Mouse (Mus musculus) megakaryocyte progenitor cell, adult 5-6 weeks (primary cell): ENCODE measurements at regions not wholly inside any gene's neighbourhood (a gene's known extent, or its start where the extent isn't known, plus 50 kb on each side); places are given as distances from the start of the nearest gene placed in this dataset.
A peak's percentile ranks its signal among the peaks of the same experiment; 100 is the strongest.

Experiments used
- ATAC-seq: replicated peaks from 2 replicates; pipeline ENCODE4 v1.8.0; 2016; ENCODE audit warnings: mild to moderate bottlenecking, moderate TSS enrichment, inconsistent platforms; ENCODE audit not compliant: poor library complexity

GRCm38 (mm10) chr3:37979871-37980270, 255.6 kb upstream of the Gm5148 start:
- ATAC-seq = peak; percentile 46; the same call in 1 of the 2 replicates

- peak; percentile 81 for ATAC-seq
Measured at GRCm38 (mm10) chr3:37978481-37978880, 254.2 kb upstream of the Gm5148 start.

- no peak for ATAC-seq
Measured at GRCm38 (mm10) chr3:37977453-37977852, 253.2 kb upstream of the Gm5148 start.

- ATAC-seq = no peak
Measured at GRCm38 (mm10) chr3:37976566-37976965, 252.3 kb upstream of the Gm5148 start.

- ATAC-seq = peak; percentile 21; the same call in 1 of the 2 replicates
Measured at GRCm38 (mm10) chr3:37975194-37975756, 251.0 kb upstream of the Gm5148 start.

GRCm38 (mm10) chr3:37972931-37973330, 248.6 kb upstream of the Gm5148 start:
- no peak for ATAC-seq

- no peak for ATAC-seq
Measured at GRCm38 (mm10) chr3:37971240-37971639, 246.9 kb upstream of the Gm5148 start.

GRCm38 (mm10) chr3:37968654-37969053, 244.4 kb upstream of the Gm5148 start:
- no peak for ATAC-seq

- no peak for ATAC-seq
Measured at GRCm38 (mm10) chr3:37965221-37965620, 240.9 kb upstream of the Gm5148 start.

- ATAC-seq = no peak
Measured at GRCm38 (mm10) chr3:37964083-37964482, 239.8 kb upstream of the Gm5148 start.

GRCm38 (mm10) chr3:37962811-37963210, 238.5 kb upstream of the Gm5148 start:
- no peak for ATAC-seq

- no peak for ATAC-seq
Measured at GRCm38 (mm10) chr3:37962043-37962810, 237.9 kb upstream of the Gm5148 start.

- no peak for ATAC-seq
Measured at GRCm38 (mm10) chr3:37958361-37958978, 234.2 kb upstream of the Gm5148 start.

- peak; percentile 83 for ATAC-seq
Measured at GRCm38 (mm10) chr3:37956543-37956942, 232.3 kb upstream of the Gm5148 start.

- peak; percentile 23; the same call in 1 of the 2 replicates for ATAC-seq
Measured at GRCm38 (mm10) chr3:37952891-37953290, 228.6 kb upstream of the Gm5148 start.

GRCm38 (mm10) chr3:37952251-37952650, 228.0 kb upstream of the Gm5148 start:
- no peak for ATAC-seq

- no peak for ATAC-seq
Measured at GRCm38 (mm10) chr3:37943661-37944060, 219.4 kb upstream of the Gm5148 start.

GRCm38 (mm10) chr3:37940016-37940415, 215.7 kb upstream of the Gm5148 start:
- ATAC-seq = no peak

- ATAC-seq = no peak
Measured at GRCm38 (mm10) chr3:37938870-37939269, 214.6 kb upstream of the Gm5148 start.

- no peak for ATAC-seq
Measured at GRCm38 (mm10) chr3:37938284-37938596, 213.9 kb upstream of the Gm5148 start.

GRCm38 (mm10) chr3:37937381-37938283, 213.3 kb upstream of the Gm5148 start:
- ATAC-seq = no peak
